Mouse (Mus musculus) forebrain, postnatal 0 days (tissue): ENCODE measurements around the gene Crmp1. TPM values are rescaled to one million over a fixed set of nuclear protein-coding genes. Genes with fewer than 3 reads are reported as not detected.

ENCODE experiments used
- ATAC-seq: fragments of 200-750 bp; cut with Nextera tagmentation; 2 replicates; pipeline ENCODE4 v1.8.0; 2017; ENCODE audit warnings: mild to moderate bottlenecking, moderate library complexity
- DNase-seq: peaks from one replicate; pipeline ENCODE4 v3.0.0-alpha.2; 2015
- H3K27ac ChIP-seq: fragments of 300-500 bp; sonication (generic); 2 replicates; pipeline ENCODE4 v1.5.1; 2014; ENCODE audit warnings: low read depth, mild to moderate bottlenecking, antibody characterized with exemption, low read length, moderate library complexity, mixed read lengths
- H3K27me3 ChIP-seq: fragments of 300-500 bp; sonication (generic); 2 replicates; pipeline ENCODE4 v1.6.1; 2014; ENCODE audit warnings: mild to moderate bottlenecking, low read length, mixed read lengths; ENCODE audit not compliant: insufficient read depth
- H3K36me3 ChIP-seq: fragments of 300-500 bp; sonication (generic); 2 replicates; pipeline ENCODE4 v1.6.1; 2014; ENCODE audit warnings: mild to moderate bottlenecking, moderate library complexity; ENCODE audit not compliant: insufficient read depth
- H3K4me1 ChIP-seq: fragments of 300-500 bp; sonication (generic); 2 replicates; pipeline ENCODE4 v1.6.1; 2014; ENCODE audit warnings: antibody characterized with exemption; ENCODE audit not compliant: insufficient read depth
- H3K4me2 ChIP-seq: fragments of 300-500 bp; sonication (generic); 2 replicates; pipeline ENCODE4 v1.6.1; 2014; ENCODE audit warnings: low read depth, mild to moderate bottlenecking, moderate library complexity
- H3K4me3 ChIP-seq: fragments of 300-500 bp; sonication (generic); 2 replicates; pipeline ENCODE4 v1.5.1; 2014; ENCODE audit warnings: low read depth, low read length, mixed read lengths
- H3K9ac ChIP-seq: fragments of 300-500 bp; sonication (generic); 2 replicates; pipeline ENCODE4 v1.6.1; 2014; ENCODE audit warnings: mild to moderate bottlenecking
- H3K9me3 ChIP-seq: fragments of 300-500 bp; sonication (generic); 2 replicates; pipeline ENCODE4 v1.6.1; 2016; ENCODE audit warnings: low read length
- CTCF ChIP-seq: sonication (generic); IDR thresholded peaks from 2 replicates; pipeline ENCODE4 v1.5.1; 2016; ENCODE audit warnings: antibody characterized with exemption, control low read depth, low read depth
- WGBS: fragments of 180-500 bp; shearing (Covaris S2); extraction: QIAGEN DNeasy Blood & Tissue Kit; methylation state at CpG from one replicate; pipeline ENCODE4 v1.1.7; 2014; 5-methylcytosine and 5-hydroxymethylcytosine counted together
- polyA plus RNA-seq: library from polyadenylated mRNA; unstranded; fragments of >200 nt; fragmentation: Nextera tagmentation; extraction: Ambion mirVana; gene quantifications from 2 replicates; pipeline ENCODE4 v1.2.1, GENCODE M21; 2015
- total RNA-seq: library from RNA; depleted of rRNA; stranded (reverse); fragments of >200 nt; gene quantifications from 2 replicates; pipeline ENCODE4 v1.2.3, GENCODE M21; 2014

Gene Crmp1
- total and polyA plus RNA-seq, 2 experiments from 2014 or later, result 1,074 to 1,136 TPM

DNA sequence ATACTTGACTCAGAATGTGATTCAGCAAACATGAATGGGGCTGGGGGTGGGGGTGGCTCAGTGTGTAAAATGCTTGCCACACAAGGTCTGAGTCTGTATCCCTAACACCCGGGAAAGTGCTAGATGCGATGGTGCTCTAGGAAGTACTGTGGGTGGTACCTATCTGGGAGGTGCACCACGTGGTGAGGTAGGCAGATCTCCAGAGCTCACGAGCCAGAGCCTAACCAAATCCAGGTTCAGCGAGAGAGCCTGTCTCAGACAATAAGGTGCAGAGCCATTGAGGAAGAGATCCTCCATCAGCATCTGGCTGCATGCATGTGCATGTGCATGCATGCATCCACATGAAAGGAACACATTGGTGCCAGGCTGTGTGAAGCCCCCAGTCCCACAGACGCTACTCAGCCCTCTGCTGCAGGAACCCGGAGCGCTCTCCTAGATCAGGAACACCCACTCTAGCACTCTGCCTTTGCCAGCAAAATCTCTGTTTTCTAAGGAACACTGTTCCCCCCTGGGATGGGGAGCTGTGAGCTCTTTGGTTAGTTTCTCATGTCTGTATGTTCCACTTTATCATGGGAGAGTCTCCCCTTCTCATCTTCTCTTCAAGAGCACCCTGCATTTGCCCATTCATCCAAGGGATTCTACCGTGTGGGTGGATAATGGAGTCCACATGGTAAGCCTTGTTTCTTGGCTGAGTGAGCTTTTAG is 10.5 kb downstream of the Crmp1 start:
- no peaks in the 10 kb centered on the region for H3K9me3 ChIP-seq
- no peak overlapping the region for H3K4me2 ChIP-seq
- no peaks in the 10 kb centered on the region for H3K27me3 ChIP-seq
- H3K27ac ChIP-seq, result no peak overlapping the region
- no peak overlapping the region for H3K4me3 ChIP-seq
- 80% methylated on average over 9 of the region's 9 CpGs for WGBS
- ATAC-seq, result no peak
- H3K4me1 ChIP-seq, result peaks cover 47% of the 10 kb centered on the region
- peaks cover 3% of the 10 kb centered on the region; the same call in 1 of the 2 replicates for H3K36me3 ChIP-seq
- H3K9ac ChIP-seq, result no peak overlapping the region
- TF ChIP-seq CTCF, result no peak
- DNase-seq, result no peak

DNA sequence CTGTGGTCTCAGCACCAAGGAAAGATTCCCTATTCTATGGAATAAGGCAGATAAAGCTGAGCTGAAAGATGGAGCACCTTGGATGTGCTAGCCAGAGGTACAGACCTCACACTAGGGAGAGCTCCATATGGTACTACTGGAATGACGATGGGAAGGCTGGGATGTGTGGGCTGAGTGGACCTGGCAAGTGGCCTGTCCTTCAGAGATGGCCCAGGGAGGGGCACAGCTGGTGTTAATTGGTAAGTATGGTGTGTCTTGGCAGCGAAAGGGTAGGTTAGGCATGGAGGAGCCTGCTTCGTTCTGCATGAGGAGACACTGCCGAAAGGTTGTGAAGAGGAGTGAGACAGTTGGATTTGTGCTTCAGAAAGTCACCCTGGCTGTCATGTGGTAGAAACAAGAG is 12.8 kb downstream of the Crmp1 start:
- no peaks in the 10 kb centered on the region for H3K27me3 ChIP-seq
- H3K36me3 ChIP-seq, result peaks cover 3% of the 10 kb centered on the region; the same call in 1 of the 2 replicates
- ATAC-seq (no peak), DNase-seq (no peak)
- no peak overlapping the region for H3K4me3 ChIP-seq
- no peaks in the 10 kb centered on the region for H3K9me3 ChIP-seq
- 64% methylated on average over 4 of the region's 4 CpGs for WGBS
- H3K4me2 ChIP-seq, result no peak overlapping the region
- no peak for TF ChIP-seq CTCF
- H3K4me1 ChIP-seq, result peaks cover 32% of the 10 kb centered on the region; the same call in 1 of the 2 replicates
- H3K9ac ChIP-seq, result no peak overlapping the region
- H3K27ac ChIP-seq, result no peak overlapping the region

DNA sequence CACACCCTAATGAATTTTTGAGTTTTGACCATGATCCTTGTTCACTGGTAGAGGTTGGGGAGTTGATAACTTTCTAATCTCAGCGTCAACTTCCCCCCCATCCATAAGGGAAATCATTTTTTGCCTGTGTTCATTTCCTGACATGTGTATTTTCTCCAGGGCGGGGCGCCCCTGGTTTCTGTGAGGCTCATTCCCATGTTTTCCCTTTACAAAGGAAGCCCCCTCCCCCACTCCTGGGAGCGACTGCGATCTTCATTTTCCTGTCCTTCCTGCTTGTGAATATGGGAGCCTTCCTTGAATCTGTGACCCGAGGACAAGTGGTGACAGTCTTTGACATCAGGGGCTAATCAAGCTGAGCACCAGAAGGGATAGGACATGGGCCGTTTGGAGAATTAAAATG is 15.1 kb downstream of the Crmp1 start:
- no peak overlapping the region for H3K4me3 ChIP-seq
- 0 out of 2 replicates have a peak, but pooled peaks cover 3% of the 10 kb centered on the region for H3K36me3 ChIP-seq
- WGBS, result 68% methylated on average over 7 of the region's 7 CpGs
- H3K27ac ChIP-seq, result no peak overlapping the region
- H3K4me2 ChIP-seq, result no peak overlapping the region
- no peaks in the 10 kb centered on the region for H3K27me3 ChIP-seq
- H3K9me3 ChIP-seq, result no peaks in the 10 kb centered on the region
- TF ChIP-seq CTCF, result no peak
- DNase-seq, result no peak
- no peak for ATAC-seq
- H3K4me1 ChIP-seq, result peaks cover 23% of the 10 kb centered on the region; the same call in 1 of the 2 replicates
- H3K9ac ChIP-seq, result no peak overlapping the region

DNA sequence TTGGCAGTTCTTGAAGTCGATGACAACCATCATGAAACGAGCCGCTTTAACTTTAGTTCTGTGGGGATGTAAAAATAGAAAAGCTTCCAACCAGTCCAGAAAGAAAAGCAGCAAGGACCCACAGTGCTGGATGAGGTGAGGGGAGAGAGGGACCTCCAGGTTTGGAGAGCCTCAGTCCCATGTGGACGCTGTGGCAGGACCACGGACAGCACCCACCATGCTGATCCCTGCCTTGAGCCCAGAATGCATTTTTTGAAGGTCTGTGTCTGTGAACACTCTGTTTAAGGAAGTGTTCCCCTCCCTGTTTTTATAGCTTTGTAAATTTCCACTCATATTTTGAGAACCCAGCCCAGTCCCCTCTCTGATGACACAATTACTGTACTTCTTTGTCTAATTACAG is 15.5 kb downstream of the Crmp1 start:
- 0 out of 2 replicates have a peak, but pooled peaks cover 3% of the 10 kb centered on the region for H3K36me3 ChIP-seq
- WGBS, result 37% methylated on average over 5 of the region's 5 CpGs
- no peaks in the 10 kb centered on the region for H3K9me3 ChIP-seq
- no peak overlapping the region for H3K4me3 ChIP-seq
- no peaks in the 10 kb centered on the region for H3K27me3 ChIP-seq
- DNase-seq (no peak), ATAC-seq (no peak)
- no peak overlapping the region for H3K9ac ChIP-seq
- TF ChIP-seq CTCF, result no peak
- H3K4me1 ChIP-seq, result peaks cover 23% of the 10 kb centered on the region; the same call in 1 of the 2 replicates
- no peak overlapping the region for H3K4me2 ChIP-seq
- peak overlapping the region; percentile 15; the same call in 1 of the 2 replicates for H3K27ac ChIP-seq

DNA sequence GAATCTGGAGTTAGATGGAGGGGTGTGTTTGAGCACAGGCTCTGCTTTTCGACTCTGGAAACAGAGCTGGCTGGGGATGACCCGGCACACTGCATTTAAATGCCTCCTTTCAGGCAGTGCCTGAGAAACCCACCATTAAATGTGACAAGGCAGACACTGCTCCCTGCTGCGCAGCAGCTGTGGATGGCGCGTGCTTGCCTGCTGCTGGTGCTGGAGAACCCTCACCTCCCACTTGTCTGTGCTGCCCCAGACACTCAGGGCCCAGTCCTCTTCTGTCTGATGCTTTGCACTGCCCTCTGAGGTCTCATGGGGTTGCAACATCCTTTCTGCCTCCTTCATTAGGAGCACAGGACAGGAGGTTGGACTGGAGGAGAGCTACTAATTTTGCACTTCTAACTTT is 20.0 kb downstream of the Crmp1 start:
- TF ChIP-seq CTCF, result peak; percentile 13; the same call in 1 of the 2 replicates
- Histone ChIP-seq H3K4me2 (no peak overlapping the region), H3K4me3 (no peak overlapping the region), H3K9me3 (no peaks in the 10 kb centered on the region), H3K27me3 (no peaks in the 10 kb centered on the region), H3K36me3 (peaks cover 17% of the 10 kb centered on the region), H3K4me1 (peaks cover 7% of the 10 kb centered on the region; the same call in 1 of the 2 replicates), H3K27ac (no peak overlapping the region), H3K9ac (no peak overlapping the region)
- whole genome bisulfite sequencing, result 58% methylated on average over 5 of the region's 5 CpGs
- peak; percentile 42 for DNase-seq
- peak; percentile 81 for ATAC-seq

DNA sequence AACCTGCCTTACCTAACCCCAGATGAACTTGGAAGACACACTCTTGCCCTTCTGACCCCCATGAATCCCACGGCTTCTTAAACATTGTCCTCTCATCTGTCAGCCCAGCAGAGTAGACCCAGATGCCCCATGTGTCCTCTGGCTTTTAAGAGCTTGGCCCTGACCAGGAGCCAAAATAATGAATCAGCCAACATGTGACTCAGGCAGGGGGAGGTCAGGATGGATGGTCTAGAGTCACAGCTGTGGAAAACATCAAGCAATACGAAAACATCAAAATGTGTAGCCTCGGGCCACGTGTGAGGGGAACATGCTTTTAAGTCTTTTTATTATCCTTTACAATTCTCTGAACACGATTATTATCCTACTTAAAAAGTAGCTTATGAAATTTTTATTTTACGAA is 22.1 kb downstream of the Crmp1 start:
- no peak for ATAC-seq
- Histone ChIP-seq H3K27ac (no peak overlapping the region), H3K27me3 (no peaks in the 10 kb centered on the region), H3K9ac (no peak overlapping the region), H3K36me3 (peaks cover 36% of the 10 kb centered on the region), H3K4me2 (no peak overlapping the region), H3K4me1 (no peaks in the 10 kb centered on the region), H3K4me3 (no peak overlapping the region), H3K9me3 (no peaks in the 10 kb centered on the region)
- 79% methylated on average over 6 of the region's 6 CpGs for WGBS
- no peak for TF ChIP-seq CTCF
- no peak for DNase-seq

DNA sequence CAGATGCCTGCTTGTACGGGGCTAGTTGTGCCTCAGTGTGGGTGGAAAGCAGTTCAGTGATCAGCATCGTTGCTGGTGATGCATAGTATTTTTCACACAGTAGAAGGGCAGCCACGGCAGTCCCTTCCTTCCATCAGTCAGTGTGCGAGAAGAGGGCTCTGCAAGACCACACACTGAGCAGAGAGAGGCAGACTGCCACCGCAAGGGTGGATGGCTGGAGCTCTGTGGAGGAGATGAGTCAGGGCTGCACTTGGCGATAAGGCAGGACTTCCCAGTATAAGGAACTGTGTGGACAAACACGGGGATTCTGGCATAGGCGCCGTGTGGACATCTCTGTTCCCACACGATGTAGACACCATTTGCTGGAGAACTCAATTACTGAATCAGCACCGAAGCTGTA is 39.3 kb downstream of the Crmp1 start:
- H3K36me3 ChIP-seq, result peaks cover 92% of the 10 kb centered on the region
- H3K4me3 ChIP-seq, result no peak overlapping the region
- H3K9me3 ChIP-seq, result no peaks in the 10 kb centered on the region
- 92% methylated on average over 11 of the region's 11 CpGs for WGBS
- DNase-seq, result no peak
- no peak overlapping the region for H3K27ac ChIP-seq
- H3K4me1 ChIP-seq, result no peaks in the 10 kb centered on the region
- no peaks in the 10 kb centered on the region for H3K27me3 ChIP-seq
- no peak for ATAC-seq
- H3K9ac ChIP-seq, result no peak overlapping the region
- H3K4me2 ChIP-seq, result no peak overlapping the region
- no peak for TF ChIP-seq CTCF
